Mouse (Mus musculus) liver, embryonic 14.5 days (tissue): ENCODE data around the gene Dcakd. TPM values are rescaled to one million over a fixed set of nuclear protein-coding genes. Genes with fewer than 3 reads are reported as not detected.

Experiments used
- ATAC-seq: fragments of 200-750 bp; cut with Nextera tagmentation; 2 replicates; pipeline ENCODE4 v1.8.0; 2017; ENCODE audit warnings: moderate number of reproducible peaks, mild to moderate bottlenecking, moderate library complexity; ENCODE audit not compliant: insufficient read depth
- DNase-seq, 3 experiments: peaks; one replicate each; pipeline ENCODE4 v3.0.0-alpha.2; 2012 to 2013; ENCODE audit warnings: low read depth in 3 of 3, low spot score in 3 of 3
- H3K27ac ChIP-seq: fragments of 300-500 bp; sonication (generic); 2 replicates; pipeline ENCODE4 v1.5.1; 2014; ENCODE audit warnings: moderate library complexity, mild to moderate bottlenecking, control low read depth, inconsistent platforms
- H3K27me3 ChIP-seq: fragments of 300-500 bp; sonication (generic); 2 replicates; pipeline ENCODE4 v1.6.1; 2014; ENCODE audit warnings: mild to moderate bottlenecking, low read length, moderate library complexity; ENCODE audit not compliant: control insufficient read depth, insufficient read depth
- H3K36me3 ChIP-seq: fragments of 300-500 bp; sonication (generic); replicated peaks from 2 replicates; pipeline ENCODE4 v1.6.1; 2014; ENCODE audit warnings: low read depth; ENCODE audit not compliant: control insufficient read depth, insufficient read depth
- H3K4me1 ChIP-seq, 2 experiments: fragments of 200-500 bp in 1 of 2; fragments of 300-500 bp in 1 of 2; sonication (generic) in 1 of 2; replicated peaks; 2 replicates each; pipeline ENCODE4 v1.6.1; 2012 to 2014; ENCODE audit warnings: antibody characterized with exemption in 1 of 2, inconsistent platforms in 1 of 2, low read length in 1 of 2; ENCODE audit not compliant: control insufficient read depth in 2 of 2, insufficient read depth in 2 of 2
- H3K4me2 ChIP-seq: fragments of 300-500 bp; sonication (generic); 2 replicates; pipeline ENCODE4 v1.6.1; 2014; ENCODE audit warnings: low read depth, mild to moderate bottlenecking, control low read depth, moderate library complexity
- H3K4me3 ChIP-seq, 2 experiments: fragments of 200-500 bp in 1 of 2; fragments of 300-500 bp in 1 of 2; sonication (generic) in 1 of 2; 2 replicates each; pipeline ENCODE4 v1.5.1; 2012 to 2014; ENCODE audit warnings: low read depth in 2 of 2, low read length in 2 of 2, mild to moderate bottlenecking in 2 of 2, control low read depth in 1 of 2, inconsistent platforms in 1 of 2, moderate library complexity in 1 of 2; ENCODE audit not compliant: insufficient read depth in 1 of 2
- H3K9ac ChIP-seq: fragments of 300-500 bp; sonication (generic); replicated peaks from 2 replicates; pipeline ENCODE4 v1.6.1; 2014; ENCODE audit warnings: mild to moderate bottlenecking, control low read depth, moderate library complexity
- H3K9me3 ChIP-seq: fragments of 300-500 bp; sonication (generic); 2 replicates; pipeline ENCODE4 v1.6.1; 2016; ENCODE audit warnings: low read length, mixed read lengths; ENCODE audit not compliant: control insufficient read depth
- CTCF ChIP-seq: IDR thresholded peaks from 2 replicates; pipeline ENCODE4 v1.5.1; 2016; ENCODE audit warnings: antibody characterized with exemption, low read depth, control low read depth
- EP300 ChIP-seq: IDR thresholded peaks from 2 replicates; pipeline ENCODE4 v1.6.1; 2016; ENCODE audit warnings: antibody characterized with exemption, low read depth
- WGBS: fragments of 180-500 bp; shearing (Covaris S2); extraction: QIAGEN DNeasy Blood & Tissue Kit; methylation state at CpG from one replicate; pipeline ENCODE4 v1.1.7; 2014; ENCODE audit not compliant: insufficient replicate concordance; 5-methylcytosine and 5-hydroxymethylcytosine counted together
- polyA plus RNA-seq, 2 experiments: library from polyadenylated mRNA; depleted of rRNA in 1 of 2; stranded (reverse) in 1 of 2; unstranded in 1 of 2; fragments of >200 nt; fragmentation: Nextera tagmentation in 1 of 2; extraction: Ambion mirVana in 1 of 2; gene quantifications; 2 replicates each; pipeline versions ENCODE4 v1.2.1 to v1.2.3; 2012 to 2014

The Dcakd gene
- polyA plus RNA-seq, 2 experiments, result 25.1 to 25.7 TPM

DNA sequence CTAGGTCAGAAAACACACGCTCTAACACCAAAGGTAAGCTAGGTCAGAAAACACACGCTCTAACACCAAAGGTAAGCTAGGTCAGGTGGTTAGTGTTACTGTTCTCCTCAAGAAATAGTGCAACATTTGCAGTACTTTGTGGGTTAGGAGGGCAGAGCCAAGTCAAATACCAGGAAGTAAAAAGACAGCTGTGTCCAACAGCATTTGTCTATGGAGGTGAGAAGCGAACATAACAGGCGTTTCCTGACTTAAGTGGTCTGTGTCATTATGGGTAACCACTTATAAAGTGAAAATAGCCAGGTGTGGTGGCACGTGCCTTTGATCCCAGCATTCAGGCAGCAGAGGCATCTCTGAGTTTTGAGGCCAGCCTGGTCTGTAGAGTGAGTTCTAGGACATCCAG, 21.5 kb upstream of the Dcakd start:
- no peak overlapping the region for H3K4me3 ChIP-seq
- peaks cover 43% of the 10 kb centered on the region for H3K36me3 ChIP-seq
- H3K4me2 ChIP-seq, result no peak overlapping the region
- TF ChIP-seq CTCF, result no peak
- no peak for TF ChIP-seq EP300
- no peaks in the 10 kb centered on the region for H3K4me1 ChIP-seq
- H3K27ac ChIP-seq, result no peak overlapping the region
- WGBS, result 88% methylated on average over 5 of the region's 5 CpGs
- no peaks in the 10 kb centered on the region for H3K9me3 ChIP-seq
- ATAC-seq (no peak), DNase-seq (no peak)
- H3K9ac ChIP-seq, result no peak overlapping the region
- no peaks in the 10 kb centered on the region for H3K27me3 ChIP-seq

DNA sequence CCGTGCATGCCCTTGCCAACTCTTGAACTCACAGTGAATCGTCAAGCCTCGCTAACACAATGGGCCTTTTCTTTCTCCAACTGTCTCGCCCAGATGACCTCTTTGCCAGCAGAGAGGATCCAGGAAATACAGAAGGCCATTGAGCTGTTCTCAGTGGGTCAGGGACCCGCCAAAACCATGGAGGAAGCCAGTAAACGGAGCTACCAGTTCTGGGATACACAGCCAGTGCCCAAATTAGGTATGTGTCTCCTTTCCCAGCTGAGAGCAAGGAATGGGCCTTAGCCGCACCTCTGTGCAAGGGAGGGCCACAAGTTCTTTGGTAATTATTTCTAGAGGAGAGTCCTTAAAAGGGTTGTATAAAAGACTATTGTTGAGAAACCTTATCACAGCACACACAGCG, 18.2 kb upstream of the Dcakd start:
- H3K27ac ChIP-seq, result no peak overlapping the region
- H3K36me3 ChIP-seq, result peaks cover 46% of the 10 kb centered on the region
- H3K4me3 ChIP-seq, result no peak overlapping the region
- H3K9me3 ChIP-seq, result no peaks in the 10 kb centered on the region
- no peak overlapping the region for H3K9ac ChIP-seq
- no peak for TF ChIP-seq EP300
- no peak for TF ChIP-seq CTCF
- no peak for DNase-seq
- no peak overlapping the region for H3K4me2 ChIP-seq
- ATAC-seq, result no peak
- no peaks in the 10 kb centered on the region for H3K4me1 ChIP-seq
- no peaks in the 10 kb centered on the region for H3K27me3 ChIP-seq
- WGBS, result 76% methylated on average over 8 of the region's 8 CpGs

DNA sequence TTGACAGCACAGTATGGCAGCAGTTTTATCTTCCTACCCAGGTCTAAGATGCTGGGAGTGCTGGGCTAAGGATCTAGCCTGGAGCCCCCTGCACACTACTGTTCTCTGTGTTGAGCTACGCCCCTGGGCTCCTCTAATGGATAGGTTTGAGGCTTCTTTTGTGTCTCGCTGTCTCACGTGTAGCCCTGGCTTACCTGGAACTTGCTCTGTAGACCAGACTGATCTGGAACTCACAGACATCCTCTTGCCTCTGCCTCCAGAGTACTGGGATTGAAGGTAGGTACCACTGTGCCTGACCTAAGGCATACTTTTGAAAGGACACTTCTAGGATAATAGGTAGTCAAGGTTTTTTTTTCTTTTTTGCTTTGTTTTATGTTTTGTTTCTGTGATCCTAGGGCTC, 15.8 kb upstream of the Dcakd start:
- H3K27ac ChIP-seq, result no peak overlapping the region
- no peak for DNase-seq
- ATAC-seq, result no peak
- no peak overlapping the region for H3K4me2 ChIP-seq
- TF ChIP-seq EP300 (no peak), CTCF (no peak)
- H3K4me1 ChIP-seq, result peaks cover 2 to 6% of the 10 kb centered on the region in 2 experiments; a peak in 1 of 4 replicates
- no peak overlapping the region for H3K9ac ChIP-seq
- peaks cover 36% of the 10 kb centered on the region for H3K36me3 ChIP-seq
- H3K9me3 ChIP-seq, result no peaks in the 10 kb centered on the region
- WGBS, result 90% methylated on average over 3 of the region's 3 CpGs
- no peaks in the 10 kb centered on the region for H3K27me3 ChIP-seq
- H3K4me3 ChIP-seq, result no peak overlapping the region

DNA sequence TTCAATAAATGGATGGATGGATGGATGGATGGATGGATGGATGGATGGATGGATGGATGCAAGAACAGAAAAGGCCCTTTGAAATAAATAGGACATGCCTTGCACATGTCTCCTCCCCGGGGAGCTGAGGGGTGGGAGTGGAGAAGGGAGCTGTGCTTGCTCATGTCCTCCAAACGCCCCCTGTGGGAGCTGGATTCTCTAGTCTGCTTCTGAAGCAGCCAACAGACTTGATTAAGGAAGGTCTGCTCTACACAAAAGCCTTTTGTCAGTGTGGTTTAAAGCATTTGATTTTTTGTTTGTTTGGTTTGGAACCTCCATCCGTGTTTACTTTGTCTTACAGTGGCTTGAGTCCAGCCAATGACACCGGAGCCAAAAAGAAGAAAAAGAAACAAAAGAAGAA, 14.7 kb upstream of the Dcakd start:
- peaks cover 2 to 6% of the 10 kb centered on the region in 2 experiments; a peak in 1 of 4 replicates for H3K4me1 ChIP-seq
- H3K9me3 ChIP-seq, result no peaks in the 10 kb centered on the region
- H3K4me3 ChIP-seq, result no peak overlapping the region
- ATAC-seq (no peak), DNase-seq (no peak)
- WGBS, result 88% methylated on average over 4 of the region's 4 CpGs
- H3K27me3 ChIP-seq, result no peaks in the 10 kb centered on the region
- H3K27ac ChIP-seq, result no peak overlapping the region
- H3K36me3 ChIP-seq, result peaks cover 36% of the 10 kb centered on the region
- no peak overlapping the region for H3K9ac ChIP-seq
- TF ChIP-seq EP300, result no peak
- no peak for TF ChIP-seq CTCF
- no peak overlapping the region for H3K4me2 ChIP-seq

DNA sequence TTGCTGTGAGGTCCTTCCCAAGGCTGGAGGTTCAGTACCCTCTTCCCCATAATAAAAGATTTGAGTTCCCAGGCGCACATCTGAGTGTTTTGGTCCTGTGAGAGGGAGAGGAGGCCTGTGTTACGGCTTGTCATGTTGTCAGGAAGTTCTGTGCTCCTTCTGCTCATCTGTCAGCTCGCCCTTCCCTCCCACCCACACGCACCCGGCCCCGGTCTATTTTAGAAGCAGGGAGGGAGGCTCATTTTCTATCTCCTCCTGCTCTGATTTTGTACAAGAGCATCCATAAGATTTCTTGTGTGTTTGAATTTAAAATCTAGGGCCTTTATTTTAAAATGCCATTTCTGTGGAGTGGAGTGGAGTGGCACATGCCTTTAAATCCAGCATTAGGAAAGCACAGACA, 9.9 kb upstream of the Dcakd start:
- no peak for DNase-seq
- no peak overlapping the region for H3K4me3 ChIP-seq
- peaks cover 2 to 6% of the 10 kb centered on the region in 2 experiments; a peak in 1 of 4 replicates for H3K4me1 ChIP-seq
- no peak overlapping the region for H3K27ac ChIP-seq
- no peak overlapping the region for H3K9ac ChIP-seq
- WGBS, result 69% methylated on average over 6 of the region's 6 CpGs
- no peaks in the 10 kb centered on the region for H3K9me3 ChIP-seq
- H3K4me2 ChIP-seq, result no peak overlapping the region
- ATAC-seq, result no peak
- peaks cover under 1% of the 10 kb centered on the region; the same call in 1 of the 2 replicates for H3K36me3 ChIP-seq
- TF ChIP-seq CTCF (no peak), EP300 (no peak)
- H3K27me3 ChIP-seq, result no peaks in the 10 kb centered on the region
